Comparison of ENCODE assay signal across 7 mouse cellular contexts in genomic region chr1:165735826-165736818, GRCm38 (mm10). TPM values are rescaled to one million over a fixed set of nuclear protein-coding genes. Genes with fewer than 3 reads are reported as not detected.
A peak's percentile ranks its signal among the peaks of the same experiment; 100 is the strongest.
DNase-seq lines count a peak whose midpoint lies in the region; ATAC-seq and TF ChIP-seq lines count a peak whose summit lies in the region.

No protein-coding gene starts in this region.

- peak; percentile 70 for DNase-seq in adrenal gland, adult 8-10 months
- DNase-seq in embryo, embryonic 9.5 days (ENCODE audit: extremely low spot score): peak; percentile 85
- DNase-seq in left cerebral cortex, postnatal 4 days: peak; percentile 87
- DNase-seq in skeletal muscle tissue, adult 2 months (ENCODE audit: low read depth, low spot score): peak; percentile 88

- TF ChIP-seq CTCF in intestine, postnatal 0 days (IDR thresholded peaks at IDR 0.05; ENCODE audit: low read depth): peak; percentile 97

- H3K9ac ChIP-seq in intestine, postnatal 0 days (ENCODE audit: low read depth, low read length): no peak overlapping the region
- no peak overlapping the region for H3K9ac ChIP-seq in midbrain, embryonic 12.5 days (replicated peaks)

- no peaks in the 10 kb centered on the region for H3K36me3 ChIP-seq in intestine, postnatal 0 days (ENCODE audit: control insufficient read depth, insufficient read depth)
- H3K36me3 ChIP-seq in midbrain, embryonic 12.5 days: no peaks in the 10 kb centered on the region

- no peak overlapping the region for H3K27ac ChIP-seq in intestine, postnatal 0 days (ENCODE audit: low read depth, low read length)
- H3K27ac ChIP-seq in midbrain, embryonic 12.5 days (replicated peaks): no peak overlapping the region

- no peaks in the 10 kb centered on the region for H3K27me3 ChIP-seq in intestine, postnatal 0 days (replicated peaks; ENCODE audit: control insufficient read depth, insufficient read depth, low read length)
- H3K27me3 ChIP-seq in midbrain, embryonic 12.5 days: peaks cover 7% of the 10 kb centered on the region; the same call in 1 of the 2 replicates

- 0 out of 2 replicates have a peak overlapping the region, but pooled peaks have one; percentile 33 for H3K4me2 ChIP-seq in intestine, postnatal 0 days (replicated peaks; ENCODE audit: low read depth)
- no peak overlapping the region for H3K4me2 ChIP-seq in midbrain, embryonic 12.5 days (replicated peaks)

- no peaks in the 10 kb centered on the region for H3K9me3 ChIP-seq in intestine, postnatal 0 days (ENCODE audit: control insufficient read depth)
- no peaks in the 10 kb centered on the region for H3K9me3 ChIP-seq in midbrain, embryonic 12.5 days

- H3K4me1 ChIP-seq in intestine, postnatal 0 days (replicated peaks; ENCODE audit: control insufficient read depth, insufficient read depth, low read length): no peaks in the 10 kb centered on the region
- peaks cover 7% of the 10 kb centered on the region for H3K4me1 ChIP-seq in midbrain, embryonic 12.5 days

- 27% methylated on average over 20 of the region's 20 CpGs for WGBS in intestine, postnatal 0 days
- WGBS in midbrain, embryonic 12.5 days: 41% methylated on average over 20 of the region's 20 CpGs

- H3K4me3 ChIP-seq in intestine, postnatal 0 days (ENCODE audit: low read depth, low read length): no peak overlapping the region
- H3K4me3 ChIP-seq in midbrain, embryonic 12.5 days: no peak overlapping the region

- intact Hi-C loops in left cerebral cortex, postnatal 4 days (cut with DNase I): loop anchor here (2.0 kb wide), 1 partner anchor 75 kb away; no protein-coding TSS in a partner anchor

- peak; percentile 71 for ATAC-seq in granulocyte monocyte progenitor cell, adult 5-6 weeks (replicated peaks; ENCODE audit: poor library complexity, severe bottlenecking)
- peak; percentile 77 for ATAC-seq in intestine, postnatal 0 days
- peak; percentile 58; the same call in 1 of the 2 replicates for ATAC-seq in midbrain, embryonic 12.5 days (ENCODE audit: low FRiP score, low read depth)

RNA-seq across cellular contexts. Expression of gene Rcsd1, which starts 26.6 kb away (rescaled TPM):
- total RNA-seq in adrenal gland, adult 8-10 months (2022): 10 to 100 TPM; 15.2 to 23.8 (median 18.2) TPM
- 68.0 and 79.0 TPM in 2 replicates for total RNA-seq in granulocyte monocyte progenitor cell, adult 5-6 weeks (2014; fragmentation: Nextera tagmentation)
- 99.9 and 116 TPM in 2 replicates for total RNA-seq in granulocyte monocyte progenitor cell, adult 5-6 weeks (2017)
- polyA plus RNA-seq in intestine, postnatal 0 days (2015; fragmentation: Nextera tagmentation; extraction: Ambion mirVana): 11.7 and 14.2 TPM in 2 replicates
- total RNA-seq in left cerebral cortex, postnatal 4 days (2021): 1 to 10 TPM; 5.3 to 5.4 TPM
- 9.3 and 13.2 TPM in 2 replicates for polyA plus RNA-seq in midbrain, embryonic 12.5 days (2016; fragmentation: Nextera tagmentation; extraction: Ambion mirVana)

RNA-seq across cellular contexts. Expression of gene Creg1, which starts 27.4 kb away (rescaled TPM):
- 10 to 100 TPM; 46.5 to 65.7 (median 56.5) TPM for total RNA-seq in adrenal gland, adult 8-10 months (2022)
- total RNA-seq in granulocyte monocyte progenitor cell, adult 5-6 weeks (2014; fragmentation: Nextera tagmentation): 133 and 240 TPM in 2 replicates
- total RNA-seq in granulocyte monocyte progenitor cell, adult 5-6 weeks (2017): 110 and 206 TPM in 2 replicates
- polyA plus RNA-seq in intestine, postnatal 0 days (2015; fragmentation: Nextera tagmentation; extraction: Ambion mirVana): 195 and 201 TPM in 2 replicates
- total RNA-seq in left cerebral cortex, postnatal 4 days (2021): 10 to 100 TPM; 14.0 to 17.9 TPM
- 27.1 and 31.6 TPM in 2 replicates for polyA plus RNA-seq in midbrain, embryonic 12.5 days (2016; fragmentation: Nextera tagmentation; extraction: Ambion mirVana)

RNA-seq across cellular contexts. Expression of gene Cd247, which starts 52.4 kb away (rescaled TPM):
- total RNA-seq in adrenal gland, adult 8-10 months (2022): under 1 TPM; 0.20 to 0.46 (median 0.43) TPM
- total RNA-seq in granulocyte monocyte progenitor cell, adult 5-6 weeks (2014; fragmentation: Nextera tagmentation): not detected in 2 replicates
- total RNA-seq in granulocyte monocyte progenitor cell, adult 5-6 weeks (2017): 0.26 and 0.56 TPM in 2 replicates
- 0.50 and 0.52 TPM in 2 replicates for polyA plus RNA-seq in intestine, postnatal 0 days (2015; fragmentation: Nextera tagmentation; extraction: Ambion mirVana)
- total RNA-seq in left cerebral cortex, postnatal 4 days (2021): under 1 TPM in 1 of 2 experiments, not detected in 1; 0.28 TPM
- 1.2 and 1.7 TPM in 2 replicates for polyA plus RNA-seq in midbrain, embryonic 12.5 days (2016; fragmentation: Nextera tagmentation; extraction: Ambion mirVana)
